Mouse (Mus musculus): ENCODE data around the gene Sh2b2. TPM values are rescaled to one million over a fixed set of nuclear protein-coding genes. Genes with fewer than 3 reads are reported as not detected.
"Not testable (repeated sequence)": the region's sequence is repeated elsewhere in the genome, so short reads cannot be mapped to it uniquely, and the experiment has no call there.

Gene Sh2b2
- polyA plus RNA-seq, 1 experiment from 2014 or later: 2.6 TPM

DNA sequence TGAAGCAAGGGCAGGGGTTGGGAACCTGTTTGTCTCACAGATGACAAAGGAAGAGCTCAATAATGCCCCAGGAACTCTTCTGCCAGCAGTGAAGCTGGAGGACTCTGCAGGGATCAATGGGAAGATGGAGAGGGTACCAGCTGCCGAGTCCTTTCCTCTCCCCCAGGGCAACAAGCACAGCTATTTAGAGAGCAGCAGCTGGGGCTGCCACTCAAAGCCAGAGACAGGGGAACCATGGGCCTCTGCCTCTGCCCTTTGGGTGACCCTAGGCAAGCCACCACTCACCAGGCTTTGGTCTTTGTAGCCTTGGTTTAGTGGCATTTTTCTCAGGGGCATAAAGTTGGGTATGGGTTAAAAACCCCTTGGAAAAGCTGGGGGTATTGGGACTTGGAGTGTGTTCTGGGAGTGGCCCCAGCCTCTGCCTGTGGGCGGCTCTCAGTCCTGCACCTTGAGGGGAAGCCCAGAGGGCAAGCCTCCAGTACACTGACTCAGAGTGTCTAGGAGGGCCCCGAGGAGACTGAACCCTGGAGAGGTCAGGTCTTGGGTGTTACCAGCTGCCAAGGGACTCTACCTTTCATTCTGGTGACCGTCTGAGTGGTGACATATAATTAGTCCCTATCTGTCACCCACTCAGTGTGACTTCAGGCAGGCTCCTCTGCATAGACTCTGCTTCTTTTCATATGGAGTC lies 15.9 kb downstream of the Sh2b2 start:
- no peaks in the 10 kb centered on the region for H3K9me3 ChIP-seq (replicated peaks)
- H3K4me1 ChIP-seq: no peaks in the 10 kb centered on the region
- ATAC-seq: no peak
- no peak overlapping the region for H3K9ac ChIP-seq
- no peak overlapping the region for H3K4me3 ChIP-seq
- peaks cover 12% of the 10 kb centered on the region for H3K36me3 ChIP-seq
- 65% methylated on average over 4 of the region's 4 CpGs for WGBS (ENCODE audit: insufficient replicate concordance)
- no peak overlapping the region for H3K4me2 ChIP-seq
- no peak overlapping the region for H3K27ac ChIP-seq
- H3K27me3 ChIP-seq (replicated peaks): peaks cover 41% of the 10 kb centered on the region

DNA sequence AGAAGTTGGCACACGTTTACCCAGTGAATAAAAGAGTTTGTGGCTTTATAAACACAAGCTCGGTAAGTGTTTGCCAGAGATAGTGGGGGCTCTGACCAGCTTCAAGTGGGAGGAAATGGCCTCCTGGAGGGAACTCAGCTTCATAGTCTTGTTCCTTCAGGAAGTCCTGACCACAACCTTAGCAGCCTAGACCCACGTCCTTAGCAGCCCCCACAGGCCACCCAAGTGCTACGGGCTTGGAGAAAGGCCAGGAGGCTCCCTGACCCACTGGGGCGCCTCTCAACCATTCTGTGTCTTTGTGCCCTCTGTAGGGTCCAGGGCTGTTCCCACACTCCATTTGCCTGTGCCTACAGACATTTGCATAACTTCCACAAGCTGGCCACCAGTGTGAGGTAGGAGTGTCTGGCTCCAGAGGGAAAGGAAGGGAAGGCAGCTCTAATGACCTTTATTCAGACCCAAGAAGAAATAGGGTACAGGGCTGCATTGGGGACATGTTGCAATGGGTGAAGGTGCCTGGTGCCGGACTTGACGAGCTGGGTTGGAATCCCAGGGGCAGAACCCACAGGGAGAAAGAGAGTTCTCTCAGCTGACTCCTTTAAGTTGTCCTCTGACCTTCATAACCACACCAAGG lies 20.0 kb downstream of the Sh2b2 start:
- peaks cover 17% of the 10 kb centered on the region; the same call in 1 of the 2 replicates for H3K36me3 ChIP-seq
- no peak overlapping the region for H3K27ac ChIP-seq
- no peak for ATAC-seq
- no peak overlapping the region for H3K9ac ChIP-seq
- 38% methylated on average over 7 of the region's 7 CpGs for WGBS (ENCODE audit: insufficient replicate concordance)
- no peak overlapping the region for H3K4me3 ChIP-seq
- no peaks in the 10 kb centered on the region for H3K4me1 ChIP-seq
- no peaks in the 10 kb centered on the region for H3K9me3 ChIP-seq (replicated peaks)
- no peak overlapping the region for H3K4me2 ChIP-seq
- H3K27me3 ChIP-seq (replicated peaks): peaks cover 12% of the 10 kb centered on the region; the same call in 1 of the 2 replicates

DNA sequence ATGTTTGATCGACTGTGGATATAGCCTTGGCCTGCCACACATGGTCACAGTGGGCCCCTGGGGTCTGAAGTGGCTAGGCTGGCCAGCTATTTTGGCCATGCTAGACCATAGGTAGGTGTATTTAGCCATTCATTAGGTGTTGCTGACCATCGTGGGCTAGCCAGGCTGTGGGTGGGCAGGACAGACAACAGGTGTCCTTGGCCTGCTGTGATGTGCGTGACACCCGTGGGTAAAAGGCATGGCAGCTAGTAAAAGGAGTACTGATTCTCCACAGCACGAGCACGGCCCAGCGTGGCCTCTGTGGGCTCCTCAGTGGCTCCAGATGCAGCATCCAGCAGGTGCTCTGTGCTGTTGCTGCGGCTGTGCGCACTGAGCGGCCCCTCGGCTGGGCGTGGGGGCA lies 27.8 kb downstream of the Sh2b2 start:
- 74% methylated on average over 12 of the region's 12 CpGs for WGBS (ENCODE audit: insufficient replicate concordance)
- Histone ChIP-seq H3K4me1 (peaks cover 3% of the 10 kb centered on the region; the same call in 1 of the 2 replicates), H3K9ac (no peak overlapping the region), H3K27me3 (replicated peaks) (no peaks in the 10 kb centered on the region), H3K9me3 (replicated peaks) (no peaks in the 10 kb centered on the region), H3K4me3 (no peak overlapping the region), H3K4me2 (no peak overlapping the region), H3K27ac (no peak overlapping the region), H3K36me3 (peaks cover under 1% of the 10 kb centered on the region; the same call in 1 of the 2 replicates)
- no peak for ATAC-seq

DNA sequence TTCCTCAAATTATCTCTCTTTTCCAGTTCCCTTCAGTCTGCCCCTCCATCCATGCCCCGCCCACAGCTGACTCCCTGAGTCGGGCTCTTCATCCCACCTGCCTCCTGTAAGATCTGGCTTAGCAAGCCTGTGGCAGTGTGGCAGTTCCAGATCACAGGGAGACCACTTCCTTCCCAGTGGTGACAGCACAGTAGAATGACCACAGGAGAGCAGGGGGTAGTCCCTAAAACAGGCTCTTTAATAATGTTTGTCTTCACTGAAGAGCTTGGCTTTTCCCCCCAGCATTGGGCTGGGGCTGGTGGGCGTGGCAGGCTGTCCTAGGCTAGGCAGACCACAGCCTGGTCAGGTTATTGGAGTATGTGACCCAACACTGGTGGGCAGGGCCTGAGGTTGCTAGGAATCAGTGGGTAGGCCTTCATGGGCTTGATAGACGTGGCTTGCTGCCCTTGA lies 28.4 kb downstream of the Sh2b2 start:
- Histone ChIP-seq H3K27me3 (replicated peaks) (no peaks in the 10 kb centered on the region), H3K4me1 (peaks cover 3% of the 10 kb centered on the region; the same call in 1 of the 2 replicates), H3K4me3 (no peak overlapping the region), H3K36me3 (no peaks in the 10 kb centered on the region), H3K4me2 (no peak overlapping the region), H3K27ac (no peak overlapping the region), H3K9ac (no peak overlapping the region), H3K9me3 (replicated peaks) (no peaks in the 10 kb centered on the region)
- ATAC-seq: no peak
- 27% methylated on average over 4 of the region's 4 CpGs for WGBS (ENCODE audit: insufficient replicate concordance)

DNA sequence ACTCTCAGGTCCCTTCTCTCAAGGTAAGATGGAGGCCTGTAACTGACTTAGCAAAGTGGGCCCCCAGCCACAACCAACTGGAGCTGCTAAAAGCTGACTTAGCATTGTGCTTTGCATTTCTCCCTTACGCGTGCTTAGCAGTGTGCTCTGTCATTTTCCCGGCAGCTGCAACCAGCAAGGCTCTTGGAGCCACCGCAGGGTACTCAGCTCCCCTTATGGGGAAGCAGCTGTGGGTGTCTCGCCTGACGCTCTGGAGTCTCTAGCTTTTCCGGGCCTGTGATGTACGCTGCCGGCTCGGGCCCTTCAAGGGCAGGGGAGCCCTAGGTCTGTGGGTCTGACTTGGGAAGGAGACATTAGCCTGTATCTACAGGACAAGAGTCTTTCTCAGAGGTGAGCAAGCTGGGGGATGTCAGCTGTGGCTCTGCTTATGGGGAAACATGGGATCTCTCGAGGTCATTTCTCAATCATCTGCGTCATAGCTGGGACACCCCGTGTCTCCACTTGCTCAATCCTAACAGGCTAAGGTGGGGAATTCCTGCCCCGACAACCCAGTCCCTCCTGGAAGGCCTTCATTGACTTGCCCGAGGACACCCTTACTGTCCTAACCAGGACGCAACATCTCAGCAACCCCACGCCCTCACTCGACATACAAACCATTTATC lies 29.2 kb downstream of the Sh2b2 start:
- Histone ChIP-seq H3K4me1 (peaks cover 3% of the 10 kb centered on the region; the same call in 1 of the 2 replicates), H3K36me3 (no peaks in the 10 kb centered on the region), H3K27ac (no peak overlapping the region), H3K9me3 (replicated peaks) (no peaks in the 10 kb centered on the region), H3K27me3 (replicated peaks) (no peaks in the 10 kb centered on the region), H3K4me2 (no peak overlapping the region), H3K9ac (no peak overlapping the region), H3K4me3 (no peak overlapping the region)
- WGBS (ENCODE audit: insufficient replicate concordance): 59% methylated on average over 18 of the region's 18 CpGs
- no peak for ATAC-seq

DNA sequence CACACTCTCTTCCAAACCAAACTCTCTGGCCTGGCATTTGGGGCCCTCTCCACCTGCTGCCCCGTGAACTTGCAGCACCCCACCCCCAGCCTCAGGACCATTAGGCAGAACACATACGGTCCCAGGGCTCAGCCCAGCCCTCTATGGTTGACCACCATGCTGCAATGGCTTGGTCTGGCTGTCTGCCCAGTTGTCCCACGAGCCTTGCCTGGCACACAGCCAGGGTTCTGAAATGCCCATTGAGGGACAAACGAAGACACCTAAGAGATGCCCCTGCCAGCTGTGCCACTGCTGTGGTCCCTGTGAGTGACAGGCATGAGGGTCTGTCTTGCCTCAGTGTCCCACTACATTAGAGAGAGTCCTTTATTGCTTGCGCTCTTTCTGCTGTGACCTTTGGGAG lies 30.4 kb downstream of the Sh2b2 start:
- Histone ChIP-seq H3K9ac (no peak overlapping the region), H3K27me3 (replicated peaks) (no peaks in the 10 kb centered on the region), H3K4me3 (no peak overlapping the region), H3K4me1 (peaks cover 3% of the 10 kb centered on the region; the same call in 1 of the 2 replicates), H3K27ac (no peak overlapping the region), H3K36me3 (no peaks in the 10 kb centered on the region), H3K9me3 (replicated peaks) (no peaks in the 10 kb centered on the region), H3K4me2 (no peak overlapping the region)
- 81% methylated on average over 5 of the region's 5 CpGs for WGBS (ENCODE audit: insufficient replicate concordance)
- no peak for ATAC-seq

DNA sequence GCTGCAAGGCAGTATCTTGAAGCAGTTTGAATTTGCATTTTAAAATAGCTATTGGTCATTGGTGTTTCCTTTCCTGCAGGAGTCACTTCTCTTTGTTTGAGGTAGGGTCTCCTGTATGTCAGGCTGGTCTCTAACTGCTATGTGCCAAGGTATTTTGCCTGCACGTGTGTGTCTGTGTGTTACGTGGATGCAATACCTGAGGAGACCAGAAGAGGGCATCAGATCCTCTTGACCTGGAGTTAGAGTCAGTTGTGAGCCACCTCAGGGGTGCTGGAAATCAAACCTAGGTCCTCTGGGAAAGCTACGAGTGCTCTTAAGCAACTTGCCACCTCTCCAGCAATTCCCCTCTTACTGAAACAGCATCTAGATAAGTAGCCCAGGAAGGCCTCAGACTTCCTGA lies 31.1 kb downstream of the Sh2b2 start:
- 75% methylated on average over 3 of the region's 3 CpGs for WGBS (ENCODE audit: insufficient replicate concordance)
- Histone ChIP-seq H3K4me3 (no peak overlapping the region), H3K36me3 (no peaks in the 10 kb centered on the region), H3K27ac (no peak overlapping the region), H3K9me3 (replicated peaks) (no peaks in the 10 kb centered on the region), H3K9ac (no peak overlapping the region), H3K4me2 (no peak overlapping the region), H3K4me1 (peaks cover 3% of the 10 kb centered on the region; the same call in 1 of the 2 replicates), H3K27me3 (replicated peaks) (no peaks in the 10 kb centered on the region)
- no peak for ATAC-seq

DNA sequence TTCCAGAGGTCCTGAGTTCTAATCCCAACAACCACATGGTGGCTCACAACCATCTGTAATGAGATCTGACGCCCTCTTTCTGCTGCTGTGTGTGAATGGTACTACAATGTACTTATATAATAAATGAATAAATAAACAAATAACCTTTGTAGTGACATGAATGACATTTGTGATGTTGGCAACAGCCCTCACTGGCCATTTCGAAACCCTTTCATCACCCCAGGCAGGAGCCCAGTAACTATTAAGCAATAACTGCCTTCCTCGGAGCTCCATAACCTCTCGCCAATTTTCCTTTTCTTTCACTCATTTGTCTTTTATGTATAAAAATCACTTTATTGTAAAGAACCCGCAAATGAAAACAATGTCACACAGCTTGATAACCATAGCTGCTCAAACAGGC lies 32.6 kb downstream of the Sh2b2 start:
- ATAC-seq: no peak
- Histone ChIP-seq H3K9ac (no peak overlapping the region), H3K4me1 (peaks cover 3% of the 10 kb centered on the region; the same call in 1 of the 2 replicates), H3K27me3 (replicated peaks) (no peaks in the 10 kb centered on the region), H3K27ac (no peak overlapping the region), H3K4me3 (no peak overlapping the region), H3K36me3 (no peaks in the 10 kb centered on the region), H3K9me3 (replicated peaks) (no peaks in the 10 kb centered on the region), H3K4me2 (no peak overlapping the region)
- 61% methylated on average over 5 of the region's 5 CpGs for WGBS (ENCODE audit: insufficient replicate concordance)

DNA sequence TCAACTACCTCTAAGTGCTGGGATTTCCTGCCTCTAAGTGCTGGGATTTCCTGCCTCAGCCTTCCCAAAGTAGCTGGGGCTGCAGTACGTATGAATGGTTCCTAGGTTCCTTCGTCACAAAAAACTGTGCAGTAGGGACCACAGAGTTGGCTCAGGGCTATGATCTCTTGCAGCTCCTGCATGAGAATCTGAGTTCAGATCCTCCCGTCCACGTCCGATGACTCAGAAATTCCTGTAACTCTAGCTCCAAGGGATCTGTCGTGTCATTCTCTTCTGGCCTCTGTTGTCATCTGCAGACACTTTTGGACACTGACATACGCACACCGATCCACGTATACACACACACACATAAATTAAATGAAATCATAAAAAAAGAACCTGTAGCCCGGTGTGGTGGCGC lies 33.6 kb downstream of the Sh2b2 start:
- Histone ChIP-seq H3K9ac (no peak overlapping the region), H3K4me2 (no peak overlapping the region), H3K4me1 (no peaks in the 10 kb centered on the region), H3K9me3 (replicated peaks) (no peaks in the 10 kb centered on the region), H3K27ac (no peak overlapping the region), H3K27me3 (replicated peaks) (no peaks in the 10 kb centered on the region), H3K4me3 (no peak overlapping the region), H3K36me3 (no peaks in the 10 kb centered on the region)
- ATAC-seq: no peak
- WGBS (ENCODE audit: insufficient replicate concordance): 81% methylated on average over 11 of the region's 11 CpGs

DNA sequence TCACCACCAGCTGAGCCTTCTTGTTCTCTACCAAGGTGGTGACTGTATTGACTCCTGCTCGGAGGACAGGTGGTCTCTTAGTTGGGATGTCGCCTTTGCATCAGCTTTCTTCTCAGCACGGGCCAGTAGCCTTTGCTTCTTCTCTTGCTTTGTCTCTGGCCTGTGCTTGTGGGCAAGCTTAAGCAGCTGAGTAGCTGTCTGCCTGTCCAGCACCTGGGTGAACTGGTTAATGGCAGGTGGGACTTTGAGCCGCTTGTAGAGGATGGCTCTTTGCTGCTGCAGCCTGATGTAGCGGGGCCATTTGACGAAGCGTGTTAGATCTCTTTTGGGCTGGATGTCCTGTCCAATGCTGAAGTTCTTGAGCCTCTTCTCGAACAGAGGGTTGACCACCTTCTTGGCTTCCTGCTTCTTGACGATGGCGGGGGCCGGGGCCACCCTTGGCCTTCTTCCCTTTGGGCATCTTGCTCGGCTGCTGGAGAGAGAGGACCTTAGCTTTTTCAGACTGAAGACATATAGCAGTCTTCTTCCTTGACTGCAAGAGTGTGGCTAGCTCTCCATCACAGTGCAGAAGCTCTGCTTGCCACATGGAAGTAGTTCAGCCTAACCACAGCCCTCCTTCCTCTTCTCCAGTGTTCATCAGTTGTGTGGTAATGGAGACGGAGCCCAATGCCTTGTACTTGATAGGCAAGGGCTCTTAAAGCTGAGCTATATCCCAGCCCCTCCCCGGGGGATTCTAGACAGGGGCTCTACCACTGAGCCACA lies 34.8 kb downstream of the Sh2b2 start:
- H3K27ac ChIP-seq; H3K9ac ChIP-seq; ATAC-seq; H3K4me3 ChIP-seq; H3K27me3 ChIP-seq (replicated peaks); H3K36me3 ChIP-seq; H3K4me2 ChIP-seq; H3K9me3 ChIP-seq (replicated peaks); H3K4me1 ChIP-seq: not testable (repeated sequence)
- WGBS (ENCODE audit: insufficient replicate concordance): 61% methylated on average over 14 of the region's 14 CpGs

DNA sequence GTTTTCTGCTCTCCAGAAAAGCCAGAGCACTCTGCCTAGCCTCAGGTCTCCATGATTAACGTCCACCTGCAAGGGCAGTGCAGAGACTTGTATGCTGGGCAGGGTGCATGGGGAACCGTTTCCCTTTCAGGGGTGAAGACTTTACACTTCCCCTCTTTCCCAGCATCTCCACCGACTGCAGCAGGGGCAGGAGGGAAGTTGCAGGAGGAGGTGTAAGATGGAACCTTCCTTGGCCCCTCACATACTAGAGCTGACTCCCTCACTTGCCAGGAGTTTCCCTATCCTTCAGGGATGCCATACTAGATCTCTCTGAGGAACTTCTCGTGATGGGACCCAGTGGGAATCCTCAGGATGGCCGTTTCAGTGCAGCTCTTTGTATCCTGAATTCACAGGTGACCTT lies 35.8 kb downstream of the Sh2b2 start:
- no peaks in the 10 kb centered on the region for H3K27me3 ChIP-seq (replicated peaks)
- no peaks in the 10 kb centered on the region for H3K4me1 ChIP-seq
- no peaks in the 10 kb centered on the region for H3K9me3 ChIP-seq (replicated peaks)
- 37% methylated on average over 5 of the region's 5 CpGs for WGBS (ENCODE audit: insufficient replicate concordance)
- H3K9ac ChIP-seq: no peak overlapping the region
- H3K4me2 ChIP-seq: no peak overlapping the region
- H3K27ac ChIP-seq: no peak overlapping the region
- no peak for ATAC-seq
- no peaks in the 10 kb centered on the region for H3K36me3 ChIP-seq
- H3K4me3 ChIP-seq: no peak overlapping the region

DNA sequence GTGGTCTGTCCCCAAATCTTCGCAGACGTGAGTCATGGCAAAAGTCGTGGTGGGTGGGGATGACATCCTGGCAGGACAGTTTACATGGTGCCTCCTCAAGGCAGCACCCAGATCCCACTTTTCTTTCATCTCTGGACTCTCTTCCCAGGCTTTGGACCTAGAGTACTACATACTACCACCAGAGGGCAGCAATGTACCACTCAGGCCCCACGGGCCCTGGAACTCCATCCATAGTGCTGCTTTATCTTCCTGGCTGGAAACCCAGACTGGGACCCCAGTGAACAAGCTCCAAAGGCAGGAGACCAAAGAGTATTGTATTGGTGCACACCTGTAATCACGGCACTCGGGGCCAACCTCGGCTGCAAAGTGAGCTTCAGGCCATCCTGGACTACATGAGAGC lies 44.5 kb downstream of the Sh2b2 start:
- Histone ChIP-seq H3K9me3 (replicated peaks) (no peaks in the 10 kb centered on the region), H3K36me3 (peaks cover 5% of the 10 kb centered on the region), H3K9ac (no peak overlapping the region), H3K4me2 (no peak overlapping the region), H3K4me3 (no peak overlapping the region), H3K27ac (no peak overlapping the region), H3K27me3 (replicated peaks) (no peaks in the 10 kb centered on the region), H3K4me1 (peaks cover 20% of the 10 kb centered on the region)
- WGBS (ENCODE audit: insufficient replicate concordance): 32% methylated on average over 7 of the region's 7 CpGs
- no peak for ATAC-seq
